Mouse (Mus musculus): ENCODE measurements around the gene Olfr1219.

Olfr1219 gene

GRCm38 (mm10) chr2:89083413-89083812 is at the start of gene Olfr1219:
Gene Olfr1219, minus strand, starts transcription at chr2:89083513.
- no peak for DNase-seq (ENCODE audit: extremely low spot score, low spot score)

DNA sequence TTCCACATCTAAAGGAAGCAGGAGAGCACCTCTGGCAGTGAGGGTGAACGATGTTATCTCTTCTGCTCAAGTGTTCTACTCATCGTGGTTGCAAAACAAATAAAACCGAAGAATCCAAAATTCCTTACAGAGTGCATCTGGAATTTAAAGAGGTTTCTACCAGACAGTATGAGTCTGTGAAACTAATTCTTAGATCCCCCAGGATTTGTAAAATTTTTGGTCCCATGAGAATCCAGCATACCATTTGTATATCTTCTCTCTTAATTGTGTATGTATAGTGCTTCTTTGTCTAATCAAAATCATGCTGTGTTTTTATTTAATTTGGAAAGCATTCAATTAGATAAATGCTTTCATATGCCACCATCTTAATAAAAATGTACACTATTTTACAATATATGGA is 49.6 kb upstream of the Olfr1219 start, which contains the start of gene Olfr1222:
TSS of gene Olfr1222 (minus strand) at position 101 of the 400 bp plus-strand sequence.
- no peak for DNase-seq (ENCODE audit: extremely low spot score, low spot score)

DNA sequence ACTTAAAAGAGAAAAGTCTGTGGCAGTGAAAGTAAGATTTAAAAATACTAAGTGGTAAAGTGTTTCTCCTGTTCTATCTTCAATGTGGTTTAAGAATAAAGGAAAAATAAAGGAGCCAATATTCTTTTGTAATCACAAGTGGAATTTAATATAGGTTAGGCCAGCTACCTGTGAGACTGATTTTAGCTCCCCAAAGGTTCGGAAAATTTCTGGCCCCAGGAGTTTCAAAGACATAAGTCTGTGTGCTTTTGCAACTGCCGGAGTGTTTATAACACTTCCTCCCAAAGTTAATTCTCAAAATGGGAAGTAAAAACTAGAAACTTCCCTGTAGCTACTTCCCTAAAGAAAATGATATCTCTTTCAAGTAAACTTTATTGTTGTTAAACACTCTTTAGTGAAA is 33.9 kb upstream of the Olfr1219 start, which contains the start of gene Olfr1221:
TSS of gene Olfr1221 (minus strand) at position 101 of the 400 bp plus-strand sequence.
- DNase-seq (ENCODE audit: extremely low spot score, low spot score): no peak

- DNase-seq (ENCODE audit: extremely low spot score, low spot score): no peak
These were observed 23.4 kb upstream of the Olfr1219 start, which contains the start of gene Olfr1220 for GRCm38 (mm10) chr2:89106735-89107134. Gene Olfr1220, minus strand, starts transcription at chr2:89106835.

GRCm38 (mm10) chr2:89105651-89106050 is 22.3 kb upstream of the Olfr1219 start:
- no peak for DNase-seq (ENCODE audit: extremely low spot score, low spot score)

GRCm38 (mm10) chr2:89093848-89094247 is 10.5 kb upstream of the Olfr1219 start:
- no peak for DNase-seq (ENCODE audit: extremely low spot score, low spot score)

- no peak for DNase-seq (ENCODE audit: extremely low spot score, low spot score)
These were observed 1.8 kb downstream of the Olfr1219 start for GRCm38 (mm10) chr2:89081487-89081886.

GRCm38 (mm10) chr2:89061087-89061486 is 22.2 kb downstream of the Olfr1219 start, which contains the start of gene Olfr1218:
Gene Olfr1218, minus strand, starts transcription at chr2:89061187.
- no peak for DNase-seq (ENCODE audit: extremely low spot score, low spot score)

DNA sequence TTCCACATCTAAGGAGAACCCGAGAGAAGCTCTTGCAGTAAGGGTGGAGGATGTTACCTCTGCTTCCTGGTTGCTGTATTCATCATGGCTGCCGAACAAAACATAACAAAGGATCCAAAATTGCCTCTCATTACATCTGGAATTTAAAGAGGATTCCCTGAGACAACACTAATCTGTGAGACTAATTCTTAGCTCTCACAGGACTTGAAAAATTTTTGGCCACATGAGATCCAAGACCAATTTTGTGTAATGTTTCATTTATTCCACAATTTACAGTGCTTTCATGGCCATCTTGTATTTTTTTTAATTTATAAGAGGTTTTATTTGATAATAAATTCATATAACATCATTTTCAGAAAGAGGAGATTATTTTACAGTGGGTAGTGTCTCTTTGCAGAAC is 51.3 kb downstream of the Olfr1219 start, which contains the start of gene Olfr1217:
TSS of gene Olfr1217 (minus strand) at position 101 of the 400 bp plus-strand sequence.
- DNase-seq (ENCODE audit: extremely low spot score, low spot score): no peak
